Mouse (Mus musculus) liver, postnatal 0 days (tissue): ENCODE data around the gene Olfr149.

Experiments used
- CTCF ChIP-seq: sonication (generic); IDR thresholded peaks from 2 replicates; pipeline ENCODE4 v1.5.1; 2016; ENCODE audit warnings: antibody characterized with exemption, low read depth
- EP300 ChIP-seq: IDR thresholded peaks from 2 replicates; pipeline ENCODE4 v1.6.1; 2016; ENCODE audit warnings: antibody characterized with exemption, low read depth, mild to moderate bottlenecking

DNA sequence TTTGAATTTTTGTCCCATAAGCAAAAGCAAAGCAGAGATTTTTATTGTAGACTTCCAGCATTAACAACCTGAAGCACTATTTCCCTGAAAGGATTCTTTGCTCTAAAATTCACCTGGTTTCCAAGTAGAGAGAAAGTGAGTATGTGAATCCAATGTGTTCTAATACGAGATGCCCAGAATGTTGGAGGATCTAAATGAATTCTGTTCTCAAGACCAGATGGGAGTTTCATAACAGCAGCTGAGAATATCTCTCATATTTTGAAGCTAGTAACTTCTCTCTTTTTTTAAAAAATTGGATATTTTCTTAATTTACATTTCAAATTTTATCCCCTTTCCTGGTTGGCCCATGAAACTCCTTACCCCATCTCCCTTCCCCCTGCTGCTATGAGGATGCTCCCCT is 39.5 kb upstream of the Olfr149 start:
- TF ChIP-seq CTCF (no peak), EP300 (no peak)
